Mouse (Mus musculus): ENCODE measurements at regions not wholly inside any gene's neighbourhood (a gene's known extent, or its start where the extent isn't known, plus 50 kb on each side); places are given as distances from the start of the nearest gene placed in this dataset.

DNA sequence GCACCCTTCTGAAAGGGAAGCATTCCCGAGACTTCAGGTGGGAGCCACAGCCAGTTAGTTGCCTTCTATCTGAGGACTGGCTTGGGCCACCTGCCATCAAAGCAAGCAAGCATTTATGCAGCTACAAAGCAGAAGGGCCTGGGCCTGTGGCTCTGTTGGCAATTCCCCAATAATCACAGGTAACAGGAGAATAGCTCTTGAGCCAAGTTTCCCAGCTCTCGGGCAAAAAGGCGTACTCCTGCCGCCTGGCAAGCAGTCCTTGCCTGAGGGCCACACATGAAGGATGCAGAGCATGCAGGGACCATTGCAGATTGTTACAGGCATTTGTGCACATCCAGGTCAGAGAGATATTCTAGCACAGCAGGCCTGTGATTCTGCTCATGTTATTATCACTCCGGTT is 53.2 kb upstream of the Unc5a start:
- no peak for DNase-seq (ENCODE audit: low spot score in 2 of 2)
